Mouse (Mus musculus) heart, adult 18-20 months (tissue): ENCODE measurements around the gene Olfr1076. TPM values are rescaled to one million over a fixed set of nuclear protein-coding genes. Genes with fewer than 3 reads are reported as not detected.
"Not testable (repeated sequence)": the region's sequence is repeated elsewhere in the genome, so short reads cannot be mapped to it uniquely, and the experiment has no call there.

ENCODE experiments used
- DNase-seq, 2 experiments: peaks; one replicate each; pipeline ENCODE4 v3.0.0; 2021 to 2022; ENCODE audit warnings: mixed read lengths in 1 of 2
- long read RNA-seq, 2 experiments: library from polyadenylated mRNA; stranded (forward); transcript quantifications; one replicate each; pipeline ENCODE4 v2.0.0; 2021
- total RNA-seq, 2 experiments: library from RNA; stranded (reverse); gene quantifications; 2 replicates each; pipeline ENCODE4 v1.2.3; 2021

The Olfr1076 gene
- total RNA-seq = not detected
- long read RNA-seq, experiment 1 = 0 reads
- long read RNA-seq, experiment 2 = 0 reads

GRCm38 (mm10) chr2:86508161-86508560 lies at the start of gene Olfr1076:
TSS of gene Olfr1076 (plus strand) at chr2:86508461.
- no peak for DNase-seq

GRCm38 (mm10) chr2:86460434-86460833 lies 47.8 kb upstream of the Olfr1076 start:
- no peak for DNase-seq

GRCm38 (mm10) chr2:86464442-86465109 lies 43.7 kb upstream of the Olfr1076 start:
- DNase-seq = peak; percentile 2 to 60

GRCm38 (mm10) chr2:86487286-86487685 lies 21.0 kb upstream of the Olfr1076 start, which contains the start of gene Olfr228:
TSS of gene Olfr228 (minus strand) at chr2:86487386.
- DNase-seq = no peak

DNA sequence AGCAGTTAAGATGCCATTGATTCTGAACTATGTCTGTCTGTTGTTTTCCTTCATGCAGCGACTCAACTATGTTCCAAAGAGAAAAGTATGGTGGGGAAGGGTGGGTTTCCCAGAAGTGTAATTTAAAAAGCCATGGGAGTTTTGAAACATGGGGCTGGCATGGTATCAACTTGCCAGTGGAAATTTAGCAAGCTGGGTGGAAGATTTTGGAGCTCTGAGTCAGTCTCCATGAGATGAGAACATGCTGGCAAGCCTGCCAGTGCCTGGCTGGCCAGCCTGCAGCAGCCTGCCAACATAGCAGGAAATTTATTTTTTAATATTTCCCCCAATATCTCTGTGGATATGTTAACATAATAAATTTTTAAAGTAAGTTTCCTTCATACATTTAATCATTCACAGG lies 22.7 kb downstream of the Olfr1076 start:
- DNase-seq = no peak

DNA sequence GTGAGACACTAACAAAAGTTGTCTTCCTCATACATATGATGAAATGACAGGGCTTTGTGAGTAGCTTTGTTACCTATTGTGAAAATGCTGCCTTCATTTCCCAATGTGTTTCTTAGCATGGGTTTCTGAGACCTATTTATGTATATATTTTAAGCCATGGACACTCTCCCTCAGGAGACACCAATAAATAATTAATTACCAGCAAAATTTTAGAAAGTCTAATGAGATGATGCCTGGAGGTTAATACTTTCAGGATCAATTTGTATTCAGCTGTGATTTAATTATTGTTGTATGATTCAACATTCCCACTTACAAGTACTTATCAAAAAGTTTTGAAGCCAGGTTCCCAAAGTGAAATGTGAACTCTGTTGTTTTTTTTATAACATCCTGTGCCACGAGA lies 34.1 kb downstream of the Olfr1076 start, which contains the start of gene Olfr1079:
Olfr1079 (minus strand) TSS at position 101 of the 400 bp plus-strand sequence.
- no peak for DNase-seq

GRCm38 (mm10) chr2:86558135-86558534 lies 49.9 kb downstream of the Olfr1076 start, which contains the start of gene Olfr1080:
TSS of gene Olfr1080 (minus strand) at chr2:86558235.
- not testable (repeated sequence) for DNase-seq

Other genes starting within 250 kb of the Olfr1076 start
- not detected for gene Olfr1051, start 229.4 kb upstream of the Olfr1076 start, total RNA-seq
- gene Olfr1052, start 216.0 kb upstream of the Olfr1076 start, total RNA-seq = not detected
- gene Olfr1053, start 193.2 kb upstream of the Olfr1076 start, total RNA-seq = not detected
- not detected for gene Olfr1054, start 173.0 kb upstream of the Olfr1076 start, total RNA-seq
- gene Olfr1055, start 158.2 kb upstream of the Olfr1076 start, total RNA-seq = not detected
- not detected for gene Olfr1056, start 146.0 kb upstream of the Olfr1076 start, total RNA-seq
- not detected for gene Olfr1057, start 130.1 kb upstream of the Olfr1076 start, total RNA-seq
- gene Olfr1058, start 119.9 kb upstream of the Olfr1076 start, total RNA-seq = not detected
- not detected for gene Olfr1061, start 94.4 kb upstream of the Olfr1076 start, total RNA-seq
- not detected for gene Olfr1062, start 81.7 kb upstream of the Olfr1076 start, total RNA-seq
- not detected for gene Olfr1065, start 57.9 kb upstream of the Olfr1076 start, total RNA-seq
- gene Olfr1066, start 52.2 kb upstream of the Olfr1076 start, total RNA-seq = not detected
- gene Olfr228, start 21.1 kb upstream of the Olfr1076 start, total RNA-seq = not detected
- gene Olfr1079, start 34.0 kb downstream of the Olfr1076 start, total RNA-seq = not detected
- gene Olfr1080, start 49.8 kb downstream of the Olfr1076 start, total RNA-seq = not detected
- gene Olfr1082, start 90.5 kb downstream of the Olfr1076 start, total RNA-seq = not detected
- not detected for gene Olfr1084, start 131.3 kb downstream of the Olfr1076 start, total RNA-seq
- gene Olfr1085, start 153.6 kb downstream of the Olfr1076 start, total RNA-seq = not detected
- gene Olfr1086, start 171.6 kb downstream of the Olfr1076 start, total RNA-seq = not detected
- not detected for gene Olfr1087, start 189.9 kb downstream of the Olfr1076 start, total RNA-seq
- gene Olfr1089, start 225.2 kb downstream of the Olfr1076 start, total RNA-seq = not detected